Mouse (Mus musculus): ENCODE measurements around the gene Sh3pxd2a. TPM values are rescaled to one million over a fixed set of nuclear protein-coding genes. Genes with fewer than 3 reads are reported as not detected.
"Not testable (repeated sequence)": the region's sequence is repeated elsewhere in the genome, so short reads cannot be mapped to it uniquely, and the experiment has no call there.

Gene Sh3pxd2a
- total RNA-seq, 4 experiments from 2014 or later = 31.8 to 34.5 (median 32.9) TPM

DNA sequence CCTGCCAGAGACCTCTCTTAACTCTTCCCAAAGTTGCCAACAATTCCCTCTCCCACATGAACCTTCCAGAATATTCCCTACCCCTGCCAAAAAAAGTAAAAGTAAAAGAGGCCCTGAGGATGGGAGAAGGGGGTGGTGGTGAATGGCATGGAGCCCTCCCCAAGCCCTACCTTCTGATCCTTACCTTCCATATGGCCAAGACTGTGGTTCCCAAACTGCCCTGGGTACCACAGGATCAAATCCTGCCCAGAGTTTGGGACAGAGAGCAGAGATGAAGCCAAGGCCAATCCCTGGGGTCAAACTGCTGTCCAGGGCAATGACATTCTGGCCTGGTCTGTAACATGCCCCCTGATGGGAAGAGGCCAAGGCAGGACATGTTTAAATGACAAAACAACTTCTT, 55.1 kb downstream of the Sh3pxd2a start:
- DNase-seq (ENCODE audit: low spot score in 2 of 2) = no peak

DNA sequence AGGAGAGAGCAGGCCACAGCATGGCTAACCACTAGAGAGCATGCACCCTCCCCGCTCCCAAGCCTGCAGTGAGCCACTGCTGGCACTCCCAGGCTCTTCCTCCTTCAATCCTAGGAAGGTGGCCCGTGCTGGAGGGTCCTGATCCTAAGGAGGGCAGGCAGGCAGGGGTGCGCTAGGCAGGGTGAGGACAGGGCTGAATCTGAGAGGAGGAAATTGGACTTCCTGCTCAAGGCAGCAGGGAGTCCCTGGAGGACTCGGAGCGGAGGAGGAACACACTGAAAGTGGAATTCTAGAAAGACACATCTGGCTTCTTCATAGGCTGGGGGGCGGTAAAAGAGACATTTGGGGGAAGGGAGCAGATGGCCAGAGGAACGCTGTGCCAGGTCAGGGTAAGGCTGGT, 55.5 kb downstream of the Sh3pxd2a start:
- DNase-seq (ENCODE audit: low spot score in 2 of 2) = no peak

DNA sequence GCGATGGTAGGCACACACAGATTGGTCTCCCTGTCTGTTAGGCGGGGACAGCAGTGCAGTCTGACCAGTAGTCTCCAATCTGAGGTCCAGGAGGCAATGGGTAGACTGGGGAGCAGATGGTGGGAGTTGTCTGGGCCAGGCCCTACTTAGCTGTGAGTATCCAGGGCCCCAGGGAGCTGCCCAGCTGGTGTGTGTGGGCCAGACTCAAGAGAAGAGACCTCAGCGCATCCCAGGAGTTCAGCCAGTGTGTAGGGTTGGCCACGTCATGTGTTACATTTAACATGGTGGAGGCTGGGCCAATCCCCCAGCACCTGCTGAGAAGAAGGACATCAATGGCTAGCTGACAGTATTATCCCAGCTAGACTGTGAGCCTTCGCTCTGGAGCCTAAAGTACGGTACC, 56.9 kb downstream of the Sh3pxd2a start:
- no peak for DNase-seq (ENCODE audit: low spot score in 2 of 2)

DNA sequence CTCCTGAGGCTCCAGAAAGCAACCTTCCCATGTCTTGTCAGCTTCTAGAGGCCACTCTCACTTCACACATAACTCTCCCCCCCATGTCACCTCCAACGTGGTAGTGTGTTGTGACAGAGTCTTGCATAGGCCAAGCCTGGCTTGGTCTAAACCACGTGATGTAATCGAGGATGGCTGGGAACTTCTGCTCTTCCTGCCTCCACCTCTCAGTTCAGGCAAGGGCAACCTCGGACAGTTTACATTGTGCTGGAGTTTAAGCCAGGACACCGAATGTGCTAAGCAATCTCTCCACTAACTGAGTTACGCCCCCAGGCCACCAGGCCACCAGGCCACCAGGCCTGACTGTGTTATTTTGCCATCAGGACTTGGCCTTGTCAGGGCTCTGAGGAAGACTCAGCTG, 57.7 kb downstream of the Sh3pxd2a start:
- no peak for DNase-seq (ENCODE audit: low spot score in 2 of 2)

DNA sequence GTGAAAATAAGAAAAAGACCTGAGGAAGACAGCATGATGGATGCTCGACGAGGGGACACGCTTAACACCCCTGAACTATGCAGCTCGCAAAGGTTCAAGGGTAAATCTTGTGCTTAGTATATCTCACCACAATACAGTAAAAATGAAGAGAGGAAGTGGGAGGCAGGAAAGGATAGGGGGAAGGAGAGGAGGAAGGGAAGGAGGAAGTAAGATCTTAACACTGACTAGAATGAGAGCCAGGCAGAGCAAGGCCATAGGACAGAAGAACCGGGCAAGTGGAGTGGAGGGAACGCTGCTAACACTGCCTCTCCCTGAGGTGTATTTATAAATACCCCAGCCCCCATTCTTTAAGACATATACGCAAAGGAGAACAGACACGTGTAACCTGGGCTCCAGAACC, 58.7 kb downstream of the Sh3pxd2a start:
- no peak for DNase-seq (ENCODE audit: low spot score in 2 of 2)

DNA sequence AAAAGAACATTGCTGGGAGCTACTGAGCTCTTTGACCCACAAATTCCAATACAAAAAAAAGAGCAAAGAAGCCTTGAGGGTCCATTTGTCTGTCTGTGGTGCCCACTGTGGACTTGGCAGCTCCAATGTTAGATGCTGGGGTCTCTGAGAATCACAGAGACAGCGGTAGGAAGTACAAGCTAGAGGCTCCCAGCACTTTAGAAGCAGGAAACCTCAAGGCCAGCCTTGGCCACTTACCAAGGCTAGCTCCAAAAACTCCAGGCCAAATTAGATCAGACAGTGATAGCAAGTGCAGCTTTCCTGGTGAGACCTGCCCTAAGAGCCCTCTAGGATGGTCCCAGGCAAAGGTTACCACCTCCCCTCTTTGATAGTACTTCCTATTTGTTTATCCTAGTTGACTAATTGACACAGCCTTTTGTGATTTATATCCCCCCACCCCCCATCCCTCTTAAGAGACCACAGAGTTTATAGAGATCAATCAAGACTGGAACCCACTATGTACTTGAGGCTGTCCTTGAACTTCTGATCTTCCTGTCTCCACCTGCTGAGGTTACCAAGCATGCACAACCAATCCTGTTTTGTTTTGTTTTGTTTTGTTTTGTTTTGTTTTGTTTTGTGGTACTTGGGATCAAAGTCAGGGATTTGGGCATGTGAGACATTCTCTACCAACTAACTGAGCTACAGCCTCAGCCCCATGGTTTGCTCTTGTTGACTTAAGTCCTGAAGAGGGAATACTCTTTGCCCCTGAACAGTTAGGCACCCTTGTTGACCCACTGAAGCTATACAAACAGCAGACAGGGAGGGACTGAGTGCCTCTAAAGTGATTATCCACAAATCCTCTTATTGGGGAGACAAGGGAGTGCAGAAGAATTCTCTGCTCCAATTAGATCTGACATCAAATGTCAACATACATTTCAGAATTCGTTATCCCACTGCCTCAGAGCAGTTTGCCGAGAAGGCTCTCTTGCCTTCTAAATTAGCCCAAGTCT, 60.5 kb downstream of the Sh3pxd2a start:
- DNase-seq (ENCODE audit: low spot score in 2 of 2) = no peak

DNA sequence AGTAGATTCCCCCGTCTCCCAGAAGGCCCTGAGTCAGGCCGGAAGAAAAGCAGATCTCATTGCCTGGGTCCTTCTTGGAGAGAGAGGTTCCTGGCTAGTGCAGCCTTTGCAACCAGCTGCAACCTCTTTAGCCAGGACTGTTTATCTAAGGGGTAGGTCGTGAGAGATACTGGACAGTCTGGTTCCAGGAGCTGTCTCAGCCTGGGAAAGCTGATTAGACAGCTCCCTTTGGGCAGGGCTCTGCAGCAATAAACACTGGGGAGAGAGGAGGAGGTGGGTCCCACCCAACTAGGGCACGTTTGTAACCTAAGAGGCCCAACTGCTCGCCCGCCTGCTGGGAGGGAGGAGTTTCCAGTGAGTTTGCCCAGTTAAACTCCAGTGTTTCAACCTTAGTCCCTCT, 61.2 kb downstream of the Sh3pxd2a start:
- DNase-seq (ENCODE audit: low spot score in 2 of 2) = no peak

DNA sequence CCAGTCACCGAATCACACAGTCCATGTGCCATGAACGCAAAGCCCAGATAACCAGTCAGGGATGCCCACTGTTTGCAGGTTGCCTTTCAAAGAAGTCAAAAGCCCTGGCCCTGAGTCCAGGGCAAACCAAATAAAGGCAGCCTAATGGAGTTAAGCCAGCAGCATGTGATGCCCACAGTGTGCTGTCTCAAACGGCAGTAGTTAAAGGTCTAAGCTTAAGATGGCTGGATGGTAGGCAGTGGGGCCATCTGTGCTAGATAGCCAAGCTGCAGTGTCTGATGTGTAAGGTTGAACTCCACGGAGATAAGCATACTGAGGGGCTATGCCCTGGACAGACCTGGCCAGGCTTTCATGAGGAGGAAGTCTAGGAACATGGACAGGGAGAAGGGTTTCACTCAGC, 61.7 kb downstream of the Sh3pxd2a start:
- no peak for DNase-seq (ENCODE audit: low spot score in 2 of 2)

DNA sequence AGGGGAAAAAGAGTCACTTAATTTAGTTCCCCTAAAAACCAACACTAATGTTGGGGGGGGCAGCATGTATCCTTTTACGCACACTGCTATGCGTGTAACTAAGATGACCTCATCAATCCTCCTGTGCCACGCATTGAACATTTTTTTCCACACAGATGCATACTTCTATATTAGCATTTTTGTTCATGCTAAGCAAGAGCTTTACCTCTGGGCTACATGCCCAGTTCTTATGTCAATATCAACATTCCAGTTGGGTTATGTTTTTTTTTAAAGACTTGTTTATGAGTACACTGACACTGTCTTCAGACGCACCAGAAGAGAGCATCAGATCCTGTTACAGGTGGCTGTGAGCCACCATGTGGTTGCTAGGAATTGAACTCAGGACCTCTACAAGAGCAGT, 64.5 kb downstream of the Sh3pxd2a start:
- no peak for DNase-seq (ENCODE audit: low spot score in 2 of 2)

DNA sequence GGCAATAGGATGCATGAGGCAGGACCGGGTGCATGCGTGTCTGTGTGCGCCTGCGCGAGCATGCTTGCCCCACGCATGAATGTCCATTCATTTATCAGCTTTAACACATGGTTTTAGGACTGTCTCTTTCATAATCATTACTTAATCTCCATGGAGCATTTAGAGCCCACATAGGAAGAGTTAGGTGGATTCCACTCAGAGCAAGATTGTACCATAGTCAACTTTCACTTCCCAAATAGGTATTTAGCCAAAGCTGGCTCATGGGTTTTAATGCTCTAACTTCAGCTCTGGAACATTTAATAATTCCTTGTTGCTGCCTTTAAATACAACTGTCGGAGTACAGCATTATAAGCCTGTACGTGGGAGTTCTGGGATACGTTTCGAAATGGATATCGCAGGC, 65.2 kb downstream of the Sh3pxd2a start:
- DNase-seq (ENCODE audit: low spot score in 2 of 2) = no peak

DNA sequence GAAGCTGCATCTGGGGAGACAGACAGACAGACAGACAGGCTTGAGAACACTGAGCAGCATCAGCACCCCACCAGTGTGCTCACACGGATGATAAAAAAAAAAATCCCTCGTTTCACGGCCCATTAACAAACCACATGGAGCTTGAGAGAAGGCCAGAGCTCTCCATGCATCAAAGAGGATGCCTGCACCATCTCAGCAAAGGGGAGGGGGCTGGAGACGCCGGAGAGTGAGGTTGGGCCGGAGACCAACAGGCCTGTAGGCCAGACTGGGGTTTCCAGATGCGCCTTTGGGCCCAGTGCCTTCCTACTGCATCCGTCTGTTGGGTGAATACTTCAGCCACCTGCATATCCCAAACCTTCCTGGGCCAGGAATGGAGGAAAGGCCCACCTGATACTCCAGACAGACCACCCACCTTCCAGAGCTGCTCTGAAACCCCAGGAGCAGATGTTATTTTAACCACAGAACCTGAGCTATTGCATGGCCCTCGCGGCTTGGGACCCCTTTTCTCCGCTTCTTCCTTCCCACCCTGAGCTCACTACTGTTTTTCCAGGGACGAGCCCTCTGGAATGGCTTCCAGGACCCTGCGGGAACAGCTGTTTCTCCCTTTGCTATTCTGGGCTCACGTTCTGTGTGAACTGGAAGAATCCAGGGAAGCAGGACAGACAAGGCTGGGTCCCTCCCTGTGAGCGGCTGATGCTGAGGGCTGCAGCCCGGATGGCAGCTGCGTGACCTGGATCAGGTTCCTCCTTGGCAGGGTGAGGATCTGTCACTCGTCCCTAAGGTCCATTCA, 66.1 kb downstream of the Sh3pxd2a start:
- DNase-seq (ENCODE audit: low spot score in 2 of 2) = no peak

DNA sequence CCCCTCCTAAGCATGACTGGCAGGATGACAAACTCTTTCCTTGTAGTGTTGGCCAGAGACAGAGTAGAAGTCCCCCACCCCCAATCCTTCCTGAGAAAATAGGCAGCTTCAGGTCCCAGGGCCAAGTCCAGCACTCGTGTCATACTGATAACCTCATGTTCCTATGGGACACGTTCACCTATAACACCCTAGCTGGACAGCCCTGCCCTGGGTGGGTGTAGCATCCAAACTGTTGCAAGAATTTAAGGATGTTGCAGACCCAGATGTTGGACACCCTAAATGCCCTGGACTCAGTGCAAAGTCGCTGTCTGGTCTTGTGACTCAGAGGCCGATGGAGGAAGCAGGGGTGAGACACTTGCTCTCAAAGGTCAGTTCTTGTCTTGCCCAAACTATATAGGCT, 68.9 kb downstream of the Sh3pxd2a start:
- no peak for DNase-seq (ENCODE audit: low spot score in 2 of 2)

DNA sequence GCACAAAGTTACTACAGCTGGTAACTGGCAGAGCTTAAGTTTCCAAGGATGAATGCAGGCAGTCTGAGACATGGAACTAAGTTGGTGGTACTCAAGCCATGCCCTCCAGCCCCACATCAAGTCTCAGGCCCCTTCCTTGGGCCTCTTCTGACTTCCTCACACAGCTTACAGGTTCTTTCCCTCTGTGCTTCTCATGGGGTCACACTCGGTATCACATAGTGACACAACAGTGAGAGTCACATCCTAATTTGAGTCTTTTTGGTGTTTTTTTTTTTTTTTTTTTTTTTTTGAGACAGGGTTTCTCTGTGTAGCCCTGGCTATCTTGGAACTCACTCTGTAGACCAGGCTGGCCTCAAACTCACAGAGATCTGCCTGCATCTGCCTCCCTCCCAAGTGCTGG, 69.4 kb downstream of the Sh3pxd2a start:
- DNase-seq (ENCODE audit: low spot score in 2 of 2) = not testable (repeated sequence)

DNA sequence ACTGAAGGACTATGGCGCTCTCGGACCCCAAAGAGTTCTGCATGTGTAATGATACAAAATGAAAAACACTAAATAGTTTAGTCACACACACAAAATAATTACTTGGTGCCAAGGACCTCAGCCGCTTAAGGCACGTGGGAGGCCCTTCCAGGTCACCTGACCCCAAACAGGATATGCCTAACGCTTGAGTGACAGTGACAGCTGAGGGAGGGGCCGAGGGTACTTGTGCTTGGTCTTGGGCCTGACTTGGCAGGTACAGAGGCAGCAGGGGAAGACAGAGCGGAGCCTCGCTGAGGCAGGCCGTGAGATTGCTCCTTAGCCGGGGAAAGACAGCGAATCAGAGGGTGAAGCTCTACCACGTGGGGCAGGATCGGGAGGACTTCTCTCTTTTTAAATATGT, 73.3 kb downstream of the Sh3pxd2a start:
- no peak for DNase-seq (ENCODE audit: low spot score in 2 of 2)

DNA sequence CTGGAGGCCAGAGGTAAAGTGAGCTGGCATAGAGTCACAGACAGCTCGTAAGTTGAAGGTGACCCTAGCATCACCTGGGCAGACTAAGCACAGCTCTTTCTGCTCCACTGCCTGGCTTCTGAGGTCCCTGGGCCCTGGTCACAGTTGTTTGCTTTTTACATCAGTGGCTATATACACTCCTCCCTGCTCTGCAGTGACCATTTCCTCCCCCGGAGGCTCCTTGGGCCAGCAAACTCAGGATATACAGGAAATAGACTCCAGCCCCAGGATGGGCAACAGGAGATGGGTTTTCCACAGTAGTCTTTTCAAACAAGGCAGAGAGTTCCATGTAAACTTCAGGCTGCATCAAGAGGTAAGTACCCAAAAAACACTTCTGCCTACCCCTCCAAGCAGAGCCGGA, 76.3 kb downstream of the Sh3pxd2a start:
- no peak for DNase-seq (ENCODE audit: low spot score in 2 of 2)

DNA sequence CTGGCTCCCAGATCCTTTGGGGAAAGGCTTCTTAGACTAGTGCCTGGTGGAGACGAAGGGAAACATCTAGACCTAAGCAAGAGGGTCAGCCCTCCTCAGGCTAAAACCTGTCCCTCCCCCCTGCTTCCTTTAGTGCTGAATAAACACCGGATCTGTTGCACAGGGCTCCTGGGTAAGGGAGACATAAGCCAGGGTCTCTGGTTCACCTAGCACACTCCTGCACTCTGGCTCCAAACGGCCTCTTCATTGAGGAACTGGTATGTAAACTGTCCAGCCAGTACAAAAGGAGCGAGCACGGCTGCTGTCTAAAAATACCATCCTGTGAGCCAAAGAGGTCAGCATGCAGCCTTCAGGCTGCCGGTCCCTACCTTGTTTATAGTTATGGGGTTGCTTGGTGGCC, 76.8 kb downstream of the Sh3pxd2a start:
- DNase-seq (ENCODE audit: low spot score in 2 of 2) = no peak

DNA sequence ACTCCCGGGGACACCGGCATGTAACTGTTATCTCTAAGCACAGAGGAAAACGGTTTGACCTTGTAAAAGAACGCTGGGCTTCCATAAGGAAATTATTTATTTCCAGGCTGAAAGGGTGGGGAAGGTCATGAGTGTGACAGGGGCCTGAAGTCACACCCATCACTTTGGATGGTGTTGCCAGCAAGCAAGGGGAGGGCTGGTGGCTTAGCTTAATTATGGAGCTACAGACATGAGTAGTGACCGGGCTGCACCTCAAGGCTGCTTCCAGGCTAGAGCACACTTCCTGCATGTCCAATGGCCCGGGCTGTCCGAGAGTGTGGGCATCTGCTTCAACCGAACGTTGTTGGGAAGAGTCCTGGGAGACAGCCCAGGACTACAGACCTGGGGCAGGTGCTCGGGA, 78.2 kb downstream of the Sh3pxd2a start:
- no peak for DNase-seq (ENCODE audit: low spot score in 2 of 2)

DNA sequence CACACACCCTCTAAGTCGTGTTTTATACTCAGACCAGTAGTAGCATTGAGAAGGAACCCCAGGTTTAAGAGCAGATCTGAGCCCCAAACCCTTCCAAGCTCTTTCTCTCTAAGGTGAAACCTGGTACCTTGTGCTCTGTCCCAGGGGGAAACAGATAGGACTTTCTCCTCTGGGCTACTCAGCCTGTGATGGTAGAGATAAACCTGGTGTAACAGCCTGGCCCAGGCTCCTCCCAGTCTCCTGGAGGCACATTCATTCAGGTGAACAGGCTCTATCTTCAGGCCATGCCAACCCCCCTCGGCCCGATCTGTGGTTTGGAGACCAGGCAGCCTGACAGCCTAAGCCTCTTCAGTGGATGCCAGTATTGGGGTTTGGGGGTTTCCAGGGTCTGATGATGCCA, 79.6 kb downstream of the Sh3pxd2a start:
- no peak for DNase-seq (ENCODE audit: low spot score in 2 of 2)

DNA sequence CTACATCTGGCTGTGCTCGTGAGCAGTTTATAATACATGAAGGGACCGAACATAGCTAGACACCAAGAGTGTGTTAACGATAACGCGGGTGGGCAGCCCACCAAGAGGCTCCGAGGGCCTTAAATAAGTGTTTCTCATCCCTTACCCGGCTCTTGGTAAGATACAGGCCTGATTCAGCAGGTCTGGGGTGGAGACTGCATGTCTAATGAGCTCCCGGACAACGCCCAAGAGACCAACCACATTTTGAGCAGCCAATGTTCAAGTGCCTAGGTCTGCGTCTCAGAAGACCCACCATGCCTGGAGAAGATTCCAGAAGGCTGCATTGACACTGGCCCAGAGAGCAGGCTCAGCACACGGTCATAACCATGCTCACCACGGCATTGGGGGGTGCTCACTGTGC, 80.2 kb downstream of the Sh3pxd2a start:
- DNase-seq (ENCODE audit: low spot score in 2 of 2) = no peak

DNA sequence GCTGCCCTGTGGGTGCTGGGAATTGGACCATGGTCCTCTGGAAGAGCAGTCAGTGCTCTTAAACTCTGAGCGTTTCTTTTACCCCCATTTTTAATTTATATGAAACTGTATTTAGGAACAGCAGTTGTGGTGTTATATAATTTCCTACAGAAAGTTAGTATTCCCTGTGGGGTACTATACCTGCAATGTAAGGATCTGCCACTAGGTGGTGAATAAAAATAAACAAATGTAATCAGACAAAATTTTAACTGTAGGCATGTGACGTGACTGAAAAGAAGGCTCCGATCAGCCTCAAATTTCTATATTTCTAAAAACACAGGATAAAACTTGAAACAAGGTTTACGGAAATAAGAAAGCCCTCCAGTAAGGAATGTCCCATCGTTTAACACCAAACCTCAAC, 81.9 kb downstream of the Sh3pxd2a start:
- DNase-seq (ENCODE audit: low spot score in 2 of 2) = no peak

DNA sequence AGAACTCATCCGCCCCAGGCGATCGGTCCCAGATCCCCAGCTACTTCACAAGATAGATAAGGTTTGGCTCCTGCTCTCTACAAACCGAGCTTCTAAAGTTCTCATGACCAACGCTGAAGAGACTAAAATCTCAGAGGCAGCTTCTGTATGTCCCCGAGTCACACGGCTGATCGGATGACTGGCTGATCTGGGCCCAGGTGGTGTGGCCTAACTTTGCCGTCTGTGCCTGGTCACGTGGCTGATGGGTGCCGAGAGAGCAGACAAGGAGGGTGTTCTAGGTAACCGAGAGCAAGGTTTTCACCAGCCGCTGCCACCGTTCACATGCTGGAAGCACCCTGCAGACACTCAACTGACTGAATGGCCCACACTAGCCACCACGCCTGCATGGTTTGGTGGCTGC, 83.2 kb downstream of the Sh3pxd2a start:
- no peak for DNase-seq (ENCODE audit: low spot score in 2 of 2)

DNA sequence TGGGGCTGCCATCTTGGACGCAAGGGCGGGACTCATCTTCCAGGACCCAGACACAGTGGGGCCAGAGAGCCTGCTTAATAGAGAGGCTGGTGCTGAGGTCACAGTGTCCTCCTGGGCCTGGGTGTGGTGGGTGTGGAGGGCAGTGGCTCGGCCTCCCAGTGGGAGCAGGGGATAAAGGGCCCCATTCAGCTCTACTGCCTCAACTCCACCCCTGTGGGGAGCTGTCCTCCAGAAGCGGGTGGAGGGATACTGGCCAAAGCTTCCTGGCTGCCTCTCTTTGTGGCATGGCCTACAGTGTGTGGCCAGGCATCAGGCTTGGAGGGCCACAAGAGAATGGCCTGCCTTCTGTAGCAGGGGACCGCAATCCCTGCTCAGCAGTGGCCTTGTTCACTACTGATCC, 85.1 kb downstream of the Sh3pxd2a start:
- DNase-seq (ENCODE audit: low spot score in 2 of 2) = no peak
